Mouse (Mus musculus): ENCODE measurements at regions not wholly inside any gene's neighbourhood (a gene's known extent, or its start where the extent isn't known, plus 50 kb on each side); places are given as distances from the start of the nearest gene placed in this dataset.

GRCm38 (mm10) chr12:107171676-107172075 is 316.8 kb upstream of the 3110018I06Rik start:
- Histone ChIP-seq H3K9ac (ENCODE audit: insufficient read depth, low read depth, low read length, poor library complexity, severe bottlenecking) (no peak overlapping the region), H3K4me1 (ENCODE audit: control insufficient read depth in 2 of 2, insufficient read depth in 2 of 2, low read length in 2 of 2, poor library complexity in 1 of 2) (no peaks in the 10 kb centered on the region), H3K36me3 (ENCODE audit: control insufficient read depth, insufficient read depth, low read length, poor library complexity, severe bottlenecking) (no peaks in the 10 kb centered on the region), H3K27ac (ENCODE audit: insufficient read depth, low read depth, low read length, poor library complexity, severe bottlenecking) (no peak overlapping the region), H3K9me3 (ENCODE audit: control insufficient read depth, insufficient read depth, low read depth, low read length) (no peaks in the 10 kb centered on the region), H3K4me3 (ENCODE audit: insufficient read depth in 1 of 2, low read depth in 1 of 2, low read length in 2 of 2, poor library complexity in 1 of 2, severe bottlenecking in 1 of 2) (no peak overlapping the region)
- in situ Hi-C loops (cut with MboI; ENCODE audit: low sequenced_read_pairs in 2 of 2, unreplicated experiment in 2 of 2): no loop called here
- TF ChIP-seq MAFK (IDR thresholded peaks at IDR 0.05; ENCODE audit: insufficient read depth, low read depth, low read length) (no peak), ZNF384 (IDR thresholded peaks at IDR 0.05; ENCODE audit: low read depth, low read length) (no peak), ZC3H11A (IDR thresholded peaks at IDR 0.05; ENCODE audit: borderline replicate concordance, low read depth, low read length) (no peak), HCFC1 (IDR thresholded peaks at IDR 0.05; ENCODE audit: borderline replicate concordance, insufficient read depth, low read length) (no peak)
- DNase-seq (ENCODE audit: low read depth, low spot score): no peak

- Histone ChIP-seq H3K36me3 (ENCODE audit: control insufficient read depth, insufficient read depth, low read length, poor library complexity, severe bottlenecking) (no peaks in the 10 kb centered on the region), H3K9ac (ENCODE audit: insufficient read depth, low read depth, low read length, poor library complexity, severe bottlenecking) (no peak overlapping the region), H3K27ac (ENCODE audit: insufficient read depth, low read depth, low read length, poor library complexity, severe bottlenecking) (no peak overlapping the region), H3K4me3 (ENCODE audit: insufficient read depth in 1 of 2, low read depth in 1 of 2, low read length in 2 of 2, poor library complexity in 1 of 2, severe bottlenecking in 1 of 2) (no peak overlapping the region), H3K4me1 (ENCODE audit: control insufficient read depth in 2 of 2, insufficient read depth in 2 of 2, low read length in 2 of 2, poor library complexity in 1 of 2) (no peaks in the 10 kb centered on the region), H3K9me3 (ENCODE audit: control insufficient read depth, insufficient read depth, low read depth, low read length) (no peaks in the 10 kb centered on the region)
- TF ChIP-seq ZC3H11A (IDR thresholded peaks at IDR 0.05; ENCODE audit: borderline replicate concordance, low read depth, low read length): no peak
- no peak for TF ChIP-seq MAFK (IDR thresholded peaks at IDR 0.05; ENCODE audit: insufficient read depth, low read depth, low read length)
- TF ChIP-seq HCFC1 (IDR thresholded peaks at IDR 0.05; ENCODE audit: borderline replicate concordance, insufficient read depth, low read length): no peak
- no peak for TF ChIP-seq CHD2 (IDR thresholded peaks at IDR 0.05; ENCODE audit: low read depth, low read length)
- TF ChIP-seq ZNF384 (IDR thresholded peaks at IDR 0.05; ENCODE audit: low read depth, low read length): no peak
- in situ Hi-C loops (cut with MboI; ENCODE audit: low sequenced_read_pairs in 2 of 2, unreplicated experiment in 2 of 2): no loop called here
- DNase-seq (ENCODE audit: low read depth, low spot score): no peak
These were observed 309.8 kb upstream of the 3110018I06Rik start for GRCm38 (mm10) chr12:107178676-107179075.

- Histone ChIP-seq H3K4me1 (ENCODE audit: control insufficient read depth in 2 of 2, insufficient read depth in 2 of 2, low read length in 2 of 2, poor library complexity in 1 of 2) (no peaks in the 10 kb centered on the region), H3K4me3 (ENCODE audit: insufficient read depth in 1 of 2, low read depth in 1 of 2, low read length in 2 of 2, poor library complexity in 1 of 2, severe bottlenecking in 1 of 2) (no peak overlapping the region), H3K9ac (ENCODE audit: insufficient read depth, low read depth, low read length, poor library complexity, severe bottlenecking) (no peak overlapping the region), H3K27ac (ENCODE audit: insufficient read depth, low read depth, low read length, poor library complexity, severe bottlenecking) (no peak overlapping the region), H3K9me3 (ENCODE audit: control insufficient read depth, insufficient read depth, low read depth, low read length) (no peaks in the 10 kb centered on the region), H3K36me3 (ENCODE audit: control insufficient read depth, insufficient read depth, low read length, poor library complexity, severe bottlenecking) (no peaks in the 10 kb centered on the region)
- TF ChIP-seq MAFK (IDR thresholded peaks at IDR 0.05; ENCODE audit: insufficient read depth, low read depth, low read length) (no peak), ZNF384 (IDR thresholded peaks at IDR 0.05; ENCODE audit: low read depth, low read length) (no peak), CHD2 (IDR thresholded peaks at IDR 0.05; ENCODE audit: low read depth, low read length) (no peak), ZC3H11A (IDR thresholded peaks at IDR 0.05; ENCODE audit: borderline replicate concordance, low read depth, low read length) (no peak), HCFC1 (IDR thresholded peaks at IDR 0.05; ENCODE audit: borderline replicate concordance, insufficient read depth, low read length) (no peak)
- in situ Hi-C loops (cut with MboI; ENCODE audit: low sequenced_read_pairs in 2 of 2, unreplicated experiment in 2 of 2): no loop called here
- no peak for DNase-seq (ENCODE audit: low read depth, low spot score)
These were observed 307.9 kb upstream of the 3110018I06Rik start for GRCm38 (mm10) chr12:107180501-107180900.

DNA sequence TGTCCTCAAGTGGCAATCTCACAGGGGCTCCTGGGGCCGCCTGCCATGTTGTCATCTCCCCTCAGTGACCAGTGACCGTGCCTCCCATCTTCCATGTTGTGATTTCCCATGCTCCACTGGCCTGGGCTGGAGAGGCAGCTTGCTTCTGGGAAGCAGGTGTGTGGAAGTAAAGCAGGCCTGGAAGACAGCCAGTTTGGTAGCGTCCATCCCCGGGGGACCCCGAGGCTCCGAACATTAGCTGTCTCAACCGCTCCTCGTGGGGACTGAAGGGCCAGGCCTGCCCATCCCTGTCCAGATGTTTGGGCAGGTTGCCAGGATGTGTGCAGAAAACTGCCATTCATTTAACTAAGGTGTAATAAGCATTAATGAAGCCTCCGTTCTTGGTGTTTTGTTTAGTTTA is 307.1 kb upstream of the 3110018I06Rik start:
- DNase-seq (ENCODE audit: low read depth, low spot score): no peak
- Histone ChIP-seq H3K4me3 (ENCODE audit: insufficient read depth in 1 of 2, low read depth in 1 of 2, low read length in 2 of 2, poor library complexity in 1 of 2, severe bottlenecking in 1 of 2) (no peak overlapping the region), H3K9ac (ENCODE audit: insufficient read depth, low read depth, low read length, poor library complexity, severe bottlenecking) (no peak overlapping the region), H3K4me1 (ENCODE audit: control insufficient read depth in 2 of 2, insufficient read depth in 2 of 2, low read length in 2 of 2, poor library complexity in 1 of 2) (no peaks in the 10 kb centered on the region), H3K9me3 (ENCODE audit: control insufficient read depth, insufficient read depth, low read depth, low read length) (no peaks in the 10 kb centered on the region), H3K36me3 (ENCODE audit: control insufficient read depth, insufficient read depth, low read length, poor library complexity, severe bottlenecking) (no peaks in the 10 kb centered on the region), H3K27ac (ENCODE audit: insufficient read depth, low read depth, low read length, poor library complexity, severe bottlenecking) (no peak overlapping the region)
- in situ Hi-C loops (cut with MboI; ENCODE audit: low sequenced_read_pairs in 2 of 2, unreplicated experiment in 2 of 2): no loop called here
- TF ChIP-seq ZC3H11A (IDR thresholded peaks at IDR 0.05; ENCODE audit: borderline replicate concordance, low read depth, low read length) (no peak), MAFK (IDR thresholded peaks at IDR 0.05; ENCODE audit: insufficient read depth, low read depth, low read length) (no peak), CHD2 (IDR thresholded peaks at IDR 0.05; ENCODE audit: low read depth, low read length) (no peak), ZNF384 (IDR thresholded peaks at IDR 0.05; ENCODE audit: low read depth, low read length) (no peak), HCFC1 (IDR thresholded peaks at IDR 0.05; ENCODE audit: borderline replicate concordance, insufficient read depth, low read length) (no peak)

GRCm38 (mm10) chr12:107182091-107182655 is 306.3 kb upstream of the 3110018I06Rik start:
- H3K9ac ChIP-seq (ENCODE audit: insufficient read depth, low read depth, low read length, poor library complexity, severe bottlenecking): no peak overlapping the region
- TF ChIP-seq CHD2 (IDR thresholded peaks at IDR 0.05; ENCODE audit: low read depth, low read length): no peak
- TF ChIP-seq HCFC1 (IDR thresholded peaks at IDR 0.05; ENCODE audit: borderline replicate concordance, insufficient read depth, low read length): no peak
- no peaks in the 10 kb centered on the region for H3K36me3 ChIP-seq (ENCODE audit: control insufficient read depth, insufficient read depth, low read length, poor library complexity, severe bottlenecking)
- H3K27ac ChIP-seq (ENCODE audit: insufficient read depth, low read depth, low read length, poor library complexity, severe bottlenecking): no peak overlapping the region
- DNase-seq (ENCODE audit: low read depth, low spot score): no peak
- no peak overlapping the region for H3K4me3 ChIP-seq (ENCODE audit: insufficient read depth in 1 of 2, low read depth in 1 of 2, low read length in 2 of 2, poor library complexity in 1 of 2, severe bottlenecking in 1 of 2)
- no peaks in the 10 kb centered on the region for H3K4me1 ChIP-seq (ENCODE audit: control insufficient read depth in 2 of 2, insufficient read depth in 2 of 2, low read length in 2 of 2, poor library complexity in 1 of 2)
- no peaks in the 10 kb centered on the region for H3K9me3 ChIP-seq (ENCODE audit: control insufficient read depth, insufficient read depth, low read depth, low read length)
- in situ Hi-C loops (cut with MboI; ENCODE audit: low sequenced_read_pairs in 2 of 2, unreplicated experiment in 2 of 2): no loop called here

Data from ES-E14 (cell line).